In the genomic region with DNA sequence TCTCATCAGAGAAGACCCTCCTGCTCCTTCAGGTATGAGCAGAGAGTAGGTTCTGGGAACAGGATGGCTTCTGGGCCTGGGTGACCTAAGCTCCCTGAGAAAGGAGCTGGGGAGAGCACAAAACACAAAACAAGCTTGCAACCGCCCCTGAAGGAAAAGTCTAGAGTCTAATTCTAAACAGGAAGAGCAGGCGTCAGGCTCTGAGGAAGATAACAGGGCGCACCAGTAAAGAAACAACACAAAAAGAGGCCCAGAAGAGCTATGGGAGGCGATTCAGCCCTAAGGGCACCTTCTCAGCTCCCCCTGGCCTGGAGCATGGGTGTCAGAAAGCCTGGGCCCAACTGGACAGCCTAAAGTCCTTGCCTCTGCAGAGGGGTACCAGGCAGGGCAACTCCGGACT, we compare ENCODE assay signal across 19 mouse cellular contexts. TPM values are rescaled to one million over a fixed set of nuclear protein-coding genes. Genes with fewer than 3 reads are reported as not detected.
DNase-seq lines count a peak whose midpoint lies in the region; ATAC-seq and TF ChIP-seq lines count a peak whose summit lies in the region.
"Had no signal": no experiment of that assay in that cellular context is flagged by ENCODE, and none has a peak within 500 bp of the region (broad histone marks: within the 10 kb centered on the region; RNA-seq: fewer than 3 reads in every experiment).

No protein-coding gene starts in this region.

- H3K9me3 ChIP-seq in heart, embryonic 12.5 days (replicated peaks): no peaks in the 10 kb centered on the region
- no peaks in the 10 kb centered on the region for H3K9me3 ChIP-seq in liver, embryonic 11.5 days (ENCODE audit: control insufficient read depth, low read length)
- no peaks in the 10 kb centered on the region for H3K9me3 ChIP-seq in lung, postnatal 0 days (ENCODE audit: low read length)
- H3K9me3 ChIP-seq: embryonic facial prominence, embryonic 12.5 days; neural tube, embryonic 12.5 days had no signal

- H3K27ac ChIP-seq in heart, embryonic 12.5 days (ENCODE audit: poor library complexity, severe bottlenecking): peak overlapping the region; percentile 98
- peak overlapping the region; percentile 90 for H3K27ac ChIP-seq in liver, embryonic 11.5 days (ENCODE audit: low read depth, low read length)
- peak overlapping the region; percentile 43; the same call in 1 of the 2 replicates for H3K27ac ChIP-seq in lung, postnatal 0 days (ENCODE audit: low read length)
- H3K27ac ChIP-seq: embryonic facial prominence, embryonic 12.5 days; hindbrain, embryonic 14.5 days; macrophage; neural tube, embryonic 12.5 days had no signal

- DNase-seq in heart, postnatal 25 days (ENCODE audit: low spot score): no peak
- DNase-seq in lung, adult 18-20 months: peak; percentile 31 to 56
- DNase-seq in lung, adult 2 months: no peak
- no peak for DNase-seq in liver, embryonic 11.5 days (ENCODE audit: low spot score)
- DNase-seq in lung, postnatal 0 days (ENCODE audit: low spot score): no peak
- DNase-seq in kidney, adult 18-20 months: no peak
- DNase-seq in gastrocnemius, postnatal 10 days: no peak
- DNase-seq: cerebellum, adult 11 months; gastrocnemius, postnatal 36 days; kidney, adult 2 months; kidney, postnatal 25 days; right cerebral cortex, postnatal 25 days had no signal

- peaks cover 76% of the 10 kb centered on the region for H3K4me1 ChIP-seq in heart, embryonic 12.5 days (replicated peaks)
- H3K4me1 ChIP-seq in lung, adult 2 months (ENCODE audit: control insufficient read depth, insufficient read depth, low read length): peaks cover 12% of the 10 kb centered on the region
- H3K4me1 ChIP-seq in liver, embryonic 11.5 days (replicated peaks; ENCODE audit: control insufficient read depth, insufficient read depth, low read length): peaks cover 63% of the 10 kb centered on the region
- H3K4me1 ChIP-seq in lung, postnatal 0 days (ENCODE audit: insufficient read depth, low read depth, low read length): 0 out of 2 replicates have a peak, but pooled peaks cover 6% of the 10 kb centered on the region

- no peaks in the 10 kb centered on the region for H3K27me3 ChIP-seq in heart, embryonic 12.5 days (replicated peaks)
- no peaks in the 10 kb centered on the region for H3K27me3 ChIP-seq in liver, embryonic 11.5 days (replicated peaks; ENCODE audit: control insufficient read depth, insufficient read depth, low read length)
- no peaks in the 10 kb centered on the region for H3K27me3 ChIP-seq in lung, postnatal 0 days (replicated peaks; ENCODE audit: insufficient read depth, low read length)
- H3K27me3 ChIP-seq: embryonic facial prominence, embryonic 12.5 days; neural tube, embryonic 12.5 days had no signal

- 54% methylated on average over 5 of the region's 5 CpGs for WGBS in heart, embryonic 12.5 days
- 54% methylated on average over 5 of the region's 5 CpGs for WGBS in lung, adult 2 months
- WGBS in liver, embryonic 11.5 days: 39% methylated on average over 5 of the region's 5 CpGs
- 56% methylated on average over 5 of the region's 5 CpGs for WGBS in lung, postnatal 0 days

- TF ChIP-seq EP300 in lung, postnatal 0 days (IDR thresholded peaks at IDR 0.05): peak; percentile 66

- ATAC-seq in heart, embryonic 12.5 days (ENCODE audit: insufficient number of reproducible peaks, low FRiP score): no peak
- ATAC-seq in liver, embryonic 11.5 days (replicated peaks; ENCODE audit: low FRiP score): no peak
- ATAC-seq in lung, postnatal 0 days: no peak

- H3K36me3 ChIP-seq in heart, embryonic 12.5 days: no peaks in the 10 kb centered on the region
- no peaks in the 10 kb centered on the region for H3K36me3 ChIP-seq in liver, embryonic 11.5 days (ENCODE audit: control insufficient read depth, insufficient read depth, low read length)
- H3K36me3 ChIP-seq in lung, postnatal 0 days (ENCODE audit: insufficient read depth, low read length): no peaks in the 10 kb centered on the region
- H3K36me3 ChIP-seq: embryonic facial prominence, embryonic 12.5 days; neural tube, embryonic 12.5 days had no signal

- no peak for TF ChIP-seq CTCF in lung, adult 2 months (IDR thresholded peaks at IDR 0.05; ENCODE audit: insufficient read depth, low read length)
- no peak for TF ChIP-seq CTCF in lung, postnatal 0 days (IDR thresholded peaks at IDR 0.05)

- no peak overlapping the region for H3K4me3 ChIP-seq in heart, embryonic 12.5 days
- H3K4me3 ChIP-seq in lung, adult 2 months (replicated peaks; ENCODE audit: extremely low read depth, low read depth, low read length): no peak overlapping the region
- H3K4me3 ChIP-seq in liver, embryonic 11.5 days (ENCODE audit: low read depth, low read length): no peak overlapping the region
- H3K4me3 ChIP-seq in lung, postnatal 0 days (ENCODE audit: low read depth, low read length): no peak overlapping the region
- H3K4me3 ChIP-seq: embryonic facial prominence, embryonic 12.5 days; neural tube, embryonic 12.5 days had no signal

- TF ChIP-seq POLR2A in lung, adult 2 months (IDR thresholded peaks at IDR 0.05; ENCODE audit: borderline replicate concordance, extremely low read depth, low read depth, low read length): no peak

- no peak overlapping the region for H3K4me2 ChIP-seq in heart, embryonic 12.5 days
- no peak overlapping the region for H3K4me2 ChIP-seq in liver, embryonic 11.5 days
- H3K4me2 ChIP-seq in lung, postnatal 0 days (replicated peaks; ENCODE audit: low read depth, low read length): no peak overlapping the region
- H3K4me2 ChIP-seq: embryonic facial prominence, embryonic 12.5 days; hindbrain, embryonic 14.5 days; neural tube, embryonic 12.5 days had no signal

- intact Hi-C loops in heart, postnatal 25 days (cut with DNase I): no loop called here

- no peak overlapping the region for H3K9ac ChIP-seq in heart, embryonic 12.5 days
- peak overlapping the region; percentile 53 for H3K9ac ChIP-seq in liver, embryonic 11.5 days (ENCODE audit: low read depth, low read length)
- H3K9ac ChIP-seq in lung, postnatal 0 days (replicated peaks; ENCODE audit: low read depth): no peak overlapping the region
- H3K9ac ChIP-seq: embryonic facial prominence, embryonic 12.5 days; hindbrain, embryonic 14.5 days; neural tube, embryonic 12.5 days had no signal

RNA-seq across cellular contexts. Expression of gene Smad6, which starts 47.3 kb away (rescaled TPM):
- polyA plus RNA-seq in heart, embryonic 12.5 days (2016; fragmentation: Nextera tagmentation; extraction: Ambion mirVana): 56.2 and 62.8 TPM in 2 replicates
- total RNA-seq in heart, postnatal 25 days (2021): 10 to 100 TPM in 1 of 2 experiments, 1 to 10 TPM in 1; 9.8 to 13.6 TPM
- polyA plus RNA-seq in lung, adult 2 months (2012; rRNA removed): 260 and 369 TPM in 2 replicates
- polyA plus RNA-seq in liver, embryonic 11.5 days (2014; fragmentation: Nextera tagmentation; extraction: Ambion mirVana): 10.1 and 11.1 TPM in 2 replicates
- 13.4 and 15.3 TPM in 2 replicates for polyA plus RNA-seq in lung, postnatal 0 days (2015; fragmentation: Nextera tagmentation; extraction: Ambion mirVana)
- 1 to 10 TPM; 3.0 to 4.6 TPM for total RNA-seq in gastrocnemius, postnatal 10 days (2021)

RNA-seq across cellular contexts. Expression of gene Lctl, which starts 47.8 kb away (rescaled TPM):
- polyA plus RNA-seq in heart, embryonic 12.5 days (2016; fragmentation: Nextera tagmentation; extraction: Ambion mirVana): 0.14 TPM in 1 of 2 replicates, not detected in the other
- not detected for total RNA-seq in heart, postnatal 25 days (2021)
- polyA plus RNA-seq in lung, adult 2 months (2012; rRNA removed): 2.9 TPM in 2 replicates
- not detected in 2 replicates for polyA plus RNA-seq in liver, embryonic 11.5 days (2014; fragmentation: Nextera tagmentation; extraction: Ambion mirVana)
- not detected in 2 replicates for polyA plus RNA-seq in lung, postnatal 0 days (2015; fragmentation: Nextera tagmentation; extraction: Ambion mirVana)
- under 1 TPM; 0.66 to 0.68 TPM for total RNA-seq in gastrocnemius, postnatal 10 days (2021)
- total RNA-seq: gastrocnemius, postnatal 36 days; layer of hippocampus, postnatal 10 days; left cerebral cortex, postnatal 14 days had no signal
- polyA plus RNA-seq: embryonic facial prominence, embryonic 12.5 days; hindbrain, embryonic 14.5 days; macrophage; neural tube, embryonic 12.5 days had no signal

Comparison
In these comparisons a context has a peak if more than half of its experiments do, and no peak if none do; other contexts are left out.
1. DNase-seq: peak in lung, adult 18-20 months (2 of 2); none in heart, postnatal 25 days (single experiment), lung, adult 2 months (single experiment), liver, embryonic 11.5 days (single experiment), lung, postnatal 0 days (single experiment), kidney, adult 18-20 months (single experiment) and gastrocnemius, postnatal 10 days (single experiment).
2. H3K27ac ChIP-seq: peak in every context shown above with its lines; median percentile 98 in heart, embryonic 12.5 days; 90 in liver, embryonic 11.5 days; 43 in lung, postnatal 0 days.